Mouse (Mus musculus): Measurements from ENCODE around the gene Hint3. TPM values are rescaled to one million over a fixed set of nuclear protein-coding genes. Genes with fewer than 3 reads are reported as not detected.
"Not testable (repeated sequence)": the region's sequence is repeated elsewhere in the genome, so short reads cannot be mapped to it uniquely, and the experiment has no call there.

The Hint3 gene
- polyA plus RNA-seq, 1 experiment, result 12.1 TPM

DNA sequence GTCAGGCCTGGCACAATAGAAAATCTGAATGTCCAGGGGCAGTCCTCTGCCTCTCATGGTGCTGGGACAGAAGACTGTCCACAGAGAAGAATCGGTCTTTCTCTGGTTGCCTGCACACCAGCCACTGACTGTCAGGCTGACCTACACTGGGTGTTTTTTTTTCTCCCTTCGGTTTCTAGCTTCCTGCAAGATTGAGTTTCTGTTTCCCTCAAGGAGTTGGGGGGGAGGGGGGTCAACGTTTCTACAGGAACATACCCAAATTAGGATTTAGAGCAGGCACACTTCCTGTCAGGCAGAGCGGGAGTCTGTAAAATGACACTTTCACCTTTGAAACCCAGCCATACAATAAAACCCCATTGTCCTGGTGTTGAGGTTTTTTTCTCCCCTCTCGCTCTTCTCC lies 26.2 kb upstream of the Hint3 start:
- TF ChIP-seq TCF3 (IDR thresholded peaks at IDR 0.05; ENCODE audit: insufficient read length, low read depth) (no peak), SRF (IDR thresholded peaks at IDR 0.05; ENCODE audit: control insufficient read depth, insufficient read length, low read depth) (peak; percentile 91), MAX (IDR thresholded peaks at IDR 0.05; ENCODE audit: low read depth) (no peak)
- H3K4me3 ChIP-seq, result no peak overlapping the region
- H3K4me2 ChIP-seq (ENCODE audit: low read depth), result no peak overlapping the region
- no peak overlapping the region for H3ac ChIP-seq (ENCODE audit: control insufficient read depth, insufficient read length)
- H3K79me2 ChIP-seq (ENCODE audit: control insufficient read depth, insufficient read depth), result no peaks in the 10 kb centered on the region
- H3K36me3 ChIP-seq (ENCODE audit: control insufficient read depth, insufficient read depth), result peaks cover 6% of the 10 kb centered on the region
- no peaks in the 10 kb centered on the region for H3K27me3 ChIP-seq (ENCODE audit: control insufficient read depth, insufficient read depth, insufficient read length)

GRCm38 (mm10) chr10:30647681-30648080 lies 18.2 kb upstream of the Hint3 start:
- H3K36me3 ChIP-seq (ENCODE audit: control insufficient read depth, insufficient read depth), result no peaks in the 10 kb centered on the region

GRCm38 (mm10) chr10:30638216-30638615 lies 8.8 kb upstream of the Hint3 start:
- no peaks in the 10 kb centered on the region for H3K79me2 ChIP-seq (ENCODE audit: control insufficient read depth, insufficient read depth)
- H3K4me3 ChIP-seq, result no peak overlapping the region
- no peak for TF ChIP-seq REST (IDR thresholded peaks at IDR 0.05; ENCODE audit: insufficient read depth, insufficient read length)
- H3K36me3 ChIP-seq (ENCODE audit: control insufficient read depth, insufficient read depth), result no peaks in the 10 kb centered on the region
- H3K4me2 ChIP-seq (ENCODE audit: low read depth), result no peak overlapping the region
- no peak overlapping the region for H3ac ChIP-seq (ENCODE audit: control insufficient read depth, insufficient read length)
- H3K27me3 ChIP-seq (ENCODE audit: control insufficient read depth, insufficient read depth, insufficient read length), result no peaks in the 10 kb centered on the region

More at GRCm38 (mm10) chr10:30647681-30648080, 18.2 kb upstream of the Hint3 start:
- no peak overlapping the region for H3ac ChIP-seq (ENCODE audit: control insufficient read depth, insufficient read length)
- no peak for TF ChIP-seq MYOG (IDR thresholded peaks at IDR 0.05; ENCODE audit: control insufficient read depth in 1 of 3, insufficient read depth in 1 of 3, insufficient read length in 2 of 3, low read depth in 2 of 3)
- no peak for TF ChIP-seq MYOD1 (IDR thresholded peaks at IDR 0.05; ENCODE audit: control insufficient read depth in 1 of 3, insufficient read length in 2 of 3, low read depth in 2 of 3)
- TF ChIP-seq E2F4 (IDR thresholded peaks at IDR 0.05; ENCODE audit: insufficient read depth), result no peak
- TF ChIP-seq TCF12 (IDR thresholded peaks at IDR 0.05; ENCODE audit: insufficient read depth, poor library complexity, severe bottlenecking), result no peak
- no peak for TF ChIP-seq REST (IDR thresholded peaks at IDR 0.05; ENCODE audit: insufficient read depth, insufficient read length)
- TF ChIP-seq USF1 (IDR thresholded peaks at IDR 0.05; ENCODE audit: low read depth), result no peak
- no peak for TF ChIP-seq SRF (IDR thresholded peaks at IDR 0.05; ENCODE audit: control insufficient read depth, insufficient read length, low read depth)
- no peak for TF ChIP-seq MAX (IDR thresholded peaks at IDR 0.05; ENCODE audit: low read depth)
- no peak for TF ChIP-seq CEBPB (IDR thresholded peaks at IDR 0.05; ENCODE audit: insufficient read depth, poor library complexity, severe bottlenecking)
- H3K27me3 ChIP-seq (ENCODE audit: control insufficient read depth, insufficient read depth, insufficient read length), result no peaks in the 10 kb centered on the region
- H3K4me2 ChIP-seq (ENCODE audit: low read depth), result no peak overlapping the region
- no peak overlapping the region for H3K4me3 ChIP-seq
- no peaks in the 10 kb centered on the region for H3K79me2 ChIP-seq (ENCODE audit: control insufficient read depth, insufficient read depth)

GRCm38 (mm10) chr10:30636474-30637154 lies 7.2 kb upstream of the Hint3 start:
- H3ac ChIP-seq (ENCODE audit: control insufficient read depth, insufficient read length); H3K4me2 ChIP-seq (ENCODE audit: low read depth); H3K36me3 ChIP-seq (ENCODE audit: control insufficient read depth, insufficient read depth); H3K79me2 ChIP-seq (ENCODE audit: control insufficient read depth, insufficient read depth); H3K4me3 ChIP-seq; H3K27me3 ChIP-seq (ENCODE audit: control insufficient read depth, insufficient read depth, insufficient read length): not testable (repeated sequence)

- Histone ChIP-seq H3K4me2 (ENCODE audit: low read depth) (no peak overlapping the region), H3K4me3 (no peak overlapping the region), H3K27me3 (ENCODE audit: control insufficient read depth, insufficient read depth, insufficient read length) (no peaks in the 10 kb centered on the region), H3K36me3 (ENCODE audit: control insufficient read depth, insufficient read depth) (no peaks in the 10 kb centered on the region), H3K79me2 (ENCODE audit: control insufficient read depth, insufficient read depth) (no peaks in the 10 kb centered on the region), H3ac (ENCODE audit: control insufficient read depth, insufficient read length) (no peak overlapping the region)
- no peak for TF ChIP-seq USF1 (IDR thresholded peaks at IDR 0.05; ENCODE audit: low read depth)
- TF ChIP-seq SRF (IDR thresholded peaks at IDR 0.05; ENCODE audit: control insufficient read depth, insufficient read length, low read depth), result no peak
- TF ChIP-seq MYOG (IDR thresholded peaks at IDR 0.05; ENCODE audit: control insufficient read depth in 1 of 3, insufficient read depth in 1 of 3, insufficient read length in 2 of 3, low read depth in 2 of 3), result no peak
- no peak for TF ChIP-seq TCF12 (IDR thresholded peaks at IDR 0.05; ENCODE audit: insufficient read depth, poor library complexity, severe bottlenecking)
- no peak for TF ChIP-seq E2F4 (IDR thresholded peaks at IDR 0.05; ENCODE audit: insufficient read depth)
- no peak for TF ChIP-seq MAX (IDR thresholded peaks at IDR 0.05; ENCODE audit: low read depth)
- TF ChIP-seq POLR2AphosphoS2 (IDR thresholded peaks at IDR 0.05; ENCODE audit: insufficient read length, low read depth), result no peak
- TF ChIP-seq TCF3 (IDR thresholded peaks at IDR 0.05; ENCODE audit: insufficient read length, low read depth), result no peak
Observed at GRCm38 (mm10) chr10:30632718-30633117, 3.3 kb upstream of the Hint3 start.

GRCm38 (mm10) chr10:30629977-30630376 lies 545 bp upstream of the Hint3 start:
- H3K4me3 ChIP-seq, result no peak overlapping the region

GRCm38 (mm10) chr10:30628444-30628843 lies 988 bp downstream of the Hint3 start:
- H3K36me3 ChIP-seq (ENCODE audit: control insufficient read depth, insufficient read depth); H3K79me2 ChIP-seq (ENCODE audit: control insufficient read depth, insufficient read depth); H3K4me3 ChIP-seq; H3K4me2 ChIP-seq (ENCODE audit: low read depth); H3ac ChIP-seq (ENCODE audit: control insufficient read depth, insufficient read length); H3K27me3 ChIP-seq (ENCODE audit: control insufficient read depth, insufficient read depth, insufficient read length): not testable (repeated sequence)

More at GRCm38 (mm10) chr10:30629977-30630376, 545 bp upstream of the Hint3 start:
- Histone ChIP-seq H3K79me2 (ENCODE audit: control insufficient read depth, insufficient read depth) (no peaks in the 10 kb centered on the region), H3ac (ENCODE audit: control insufficient read depth, insufficient read length) (no peak overlapping the region), H3K27me3 (ENCODE audit: control insufficient read depth, insufficient read depth, insufficient read length) (no peaks in the 10 kb centered on the region), H3K4me2 (ENCODE audit: low read depth) (no peak overlapping the region), H3K36me3 (ENCODE audit: control insufficient read depth, insufficient read depth) (no peaks in the 10 kb centered on the region)
- no peak for TF ChIP-seq E2F4 (IDR thresholded peaks at IDR 0.05; ENCODE audit: insufficient read depth)
- no peak for TF ChIP-seq MYOD1 (IDR thresholded peaks at IDR 0.05; ENCODE audit: control insufficient read depth in 1 of 3, insufficient read length in 2 of 3, low read depth in 2 of 3)
- TF ChIP-seq SRF (IDR thresholded peaks at IDR 0.05; ENCODE audit: control insufficient read depth, insufficient read length, low read depth), result no peak
- no peak for TF ChIP-seq USF1 (IDR thresholded peaks at IDR 0.05; ENCODE audit: low read depth)
- no peak for TF ChIP-seq CEBPB (IDR thresholded peaks at IDR 0.05; ENCODE audit: insufficient read depth, poor library complexity, severe bottlenecking)
- TF ChIP-seq POLR2A (IDR thresholded peaks at IDR 0.05; ENCODE audit: insufficient read length, low read depth), result no peak
- no peak for TF ChIP-seq POLR2AphosphoS2 (IDR thresholded peaks at IDR 0.05; ENCODE audit: insufficient read length, low read depth)
- no peak for TF ChIP-seq REST (IDR thresholded peaks at IDR 0.05; ENCODE audit: insufficient read depth, insufficient read length)
- TF ChIP-seq MYOG (IDR thresholded peaks at IDR 0.05; ENCODE audit: control insufficient read depth in 1 of 3, insufficient read depth in 1 of 3, insufficient read length in 2 of 3, low read depth in 2 of 3), result no peak
- TF ChIP-seq TCF3 (IDR thresholded peaks at IDR 0.05; ENCODE audit: insufficient read length, low read depth), result no peak
- TF ChIP-seq TCF12 (IDR thresholded peaks at IDR 0.05; ENCODE audit: insufficient read depth, poor library complexity, severe bottlenecking), result no peak
- no peak for TF ChIP-seq MAX (IDR thresholded peaks at IDR 0.05; ENCODE audit: low read depth)
